Mouse (Mus musculus): ENCODE data around the gene Diras1. TPM values are rescaled to one million over a fixed set of nuclear protein-coding genes. Genes with fewer than 3 reads are reported as not detected.
"Not testable (repeated sequence)": the region's sequence is repeated elsewhere in the genome, so short reads cannot be mapped to it uniquely, and the experiment has no call there.

Gene Diras1
- polyA plus RNA-seq (2012; rRNA removed), result 0.32 and 0.38 TPM in 2 replicates

DNA sequence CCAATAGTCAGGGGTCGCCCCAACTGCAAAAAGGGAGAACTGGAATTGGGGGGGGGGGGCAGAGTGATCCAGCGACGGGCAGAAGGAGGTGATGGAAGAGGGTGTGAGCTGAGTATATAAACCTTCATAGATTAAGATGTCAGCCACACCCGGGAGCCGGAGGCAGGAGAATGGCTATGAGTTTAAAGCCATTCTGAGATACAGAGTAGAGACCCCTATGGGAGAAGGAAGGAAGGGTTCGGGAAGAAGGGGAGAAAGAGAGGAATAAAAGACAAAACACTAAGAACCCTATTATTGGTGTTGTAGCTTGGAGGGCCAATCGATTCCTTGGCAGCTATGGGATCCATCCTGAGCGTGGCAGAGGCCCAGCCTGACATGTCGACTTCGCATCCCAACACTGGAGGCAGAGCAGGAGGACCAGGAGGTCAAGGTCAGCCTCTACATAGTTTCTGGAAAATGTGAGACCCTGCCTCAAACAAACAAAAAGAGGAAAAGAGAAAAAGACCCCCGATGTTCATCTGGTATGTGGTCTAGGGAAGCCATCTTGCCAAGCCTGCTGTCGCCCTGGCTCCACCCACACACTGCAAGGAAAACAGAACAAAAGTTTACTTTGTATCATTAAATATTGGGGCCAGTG lies at the start of gene Diras1:
Gene Diras1, minus strand, starts transcription at position 24 of the 637 bp plus-strand sequence.
- Histone ChIP-seq H3K4me1 (ENCODE audit: control insufficient read depth, insufficient read depth, insufficient read length, low read length) (peaks cover 2% of the 10 kb centered on the region; the same call in 1 of the 2 replicates), H3K27ac (ENCODE audit: insufficient read depth, low read depth, low read length) (no peak within 1 kb of the TSS), H3K27me3 (ENCODE audit: control insufficient read depth, insufficient read depth, low read length) (peaks cover 23% of the 10 kb centered on the region), H3K4me3 (ENCODE audit: low read depth, low read length) (peak within 1 kb of the TSS; percentile 40), H3K36me3 (ENCODE audit: control insufficient read depth, insufficient read depth, low read length) (peaks cover 2% of the 10 kb centered on the region)
- 38% methylated on average over 12 of the region's 12 CpGs for WGBS
- TF ChIP-seq POLR2A (IDR thresholded peaks at IDR 0.05; ENCODE audit: low read depth, low read length), result no peak
- no peak for TF ChIP-seq CTCF (IDR thresholded peaks at IDR 0.05; ENCODE audit: extremely low read depth, insufficient read length, insufficient replicate concordance, low read depth, low read length)

DNA sequence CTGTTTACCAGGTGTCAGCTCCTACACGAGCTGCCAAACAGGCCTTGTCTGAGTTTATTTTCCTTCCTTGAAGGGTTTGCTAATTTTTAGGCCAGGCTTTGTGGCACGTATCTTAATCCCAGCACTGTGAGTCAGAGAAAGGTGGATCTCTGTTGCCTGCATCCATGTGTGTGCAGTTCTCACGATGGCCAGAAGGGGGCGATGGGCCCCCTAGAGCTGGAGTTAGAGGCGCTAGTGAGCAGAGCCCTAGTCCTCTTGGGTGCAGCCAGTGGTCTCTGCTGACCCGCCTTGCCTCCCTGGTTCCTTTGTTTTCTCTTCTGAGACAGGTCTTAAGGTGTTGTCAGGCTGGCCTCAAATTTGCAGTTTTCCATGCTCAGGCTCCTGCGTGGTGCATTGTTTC lies 48.0 kb upstream of the Diras1 start:
- Histone ChIP-seq H3K27me3 (ENCODE audit: control insufficient read depth, insufficient read depth, low read length) (no peaks in the 10 kb centered on the region), H3K36me3 (ENCODE audit: control insufficient read depth, insufficient read depth, low read length) (peaks cover 3% of the 10 kb centered on the region; the same call in 1 of the 2 replicates), H3K4me3 (ENCODE audit: low read depth, low read length) (no peak overlapping the region), H3K4me1 (ENCODE audit: control insufficient read depth, insufficient read depth, insufficient read length, low read length) (peaks cover 7% of the 10 kb centered on the region), H3K27ac (ENCODE audit: insufficient read depth, low read depth, low read length) (no peak overlapping the region)
- 71% methylated on average over 7 of the region's 7 CpGs for WGBS
- TF ChIP-seq CTCF (IDR thresholded peaks at IDR 0.05; ENCODE audit: extremely low read depth, insufficient read length, insufficient replicate concordance, low read depth, low read length) (peak; percentile 49; the same call in 1 of the 2 replicates), POLR2A (IDR thresholded peaks at IDR 0.05; ENCODE audit: low read depth, low read length) (no peak)

DNA sequence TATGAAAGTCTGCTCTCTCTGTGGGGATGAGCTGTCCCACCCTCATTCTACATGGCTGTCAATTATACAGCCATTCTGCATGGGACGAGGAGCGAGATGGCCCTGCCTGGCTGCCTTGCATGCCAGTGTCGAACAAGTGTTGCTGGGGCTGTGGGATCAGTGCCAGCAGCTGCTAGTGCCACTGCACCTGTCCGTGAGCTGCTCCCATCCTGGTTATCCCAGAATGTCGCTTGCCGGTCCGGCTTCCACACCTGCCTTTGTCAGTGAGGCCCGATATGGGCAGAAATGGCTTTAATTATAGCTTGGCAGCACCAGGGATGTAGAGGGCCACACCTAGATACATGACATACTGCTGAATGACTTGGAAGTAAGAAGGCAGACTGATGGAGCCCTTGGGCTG lies 46.8 kb upstream of the Diras1 start:
- Histone ChIP-seq H3K4me1 (ENCODE audit: control insufficient read depth, insufficient read depth, insufficient read length, low read length) (peaks cover 14% of the 10 kb centered on the region), H3K36me3 (ENCODE audit: control insufficient read depth, insufficient read depth, low read length) (0 out of 2 replicates have a peak, but pooled peaks cover 3% of the 10 kb centered on the region), H3K4me3 (ENCODE audit: low read depth, low read length) (no peak overlapping the region), H3K27ac (ENCODE audit: insufficient read depth, low read depth, low read length) (no peak overlapping the region), H3K27me3 (ENCODE audit: control insufficient read depth, insufficient read depth, low read length) (no peaks in the 10 kb centered on the region)
- 44% methylated on average over 8 of the region's 8 CpGs for WGBS
- TF ChIP-seq POLR2A (IDR thresholded peaks at IDR 0.05; ENCODE audit: low read depth, low read length) (no peak), CTCF (IDR thresholded peaks at IDR 0.05; ENCODE audit: extremely low read depth, insufficient read length, insufficient replicate concordance, low read depth, low read length) (no peak)

DNA sequence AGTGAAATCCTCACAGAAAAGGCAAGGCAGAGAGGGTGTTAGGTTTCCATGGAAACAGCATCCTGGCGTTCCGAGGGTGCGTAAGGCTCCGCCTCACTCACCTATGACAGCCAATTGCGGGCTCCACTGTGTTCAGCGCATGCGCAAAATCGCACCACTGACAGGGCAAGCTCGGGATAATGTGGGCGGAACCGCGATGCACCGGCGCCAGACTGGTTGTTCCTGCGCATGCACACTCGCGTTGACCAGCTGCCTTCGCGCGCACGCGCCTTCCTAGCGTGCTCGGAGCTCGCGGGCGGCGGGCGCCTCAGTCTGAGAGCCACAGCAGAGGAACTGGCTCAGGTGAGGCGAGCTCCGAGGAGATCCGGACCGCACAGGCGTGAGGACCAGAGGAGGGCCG lies 44.4 kb upstream of the Diras1 start, which contains the start of gene Thop1:
Gene Thop1, plus strand, starts transcription at position 200 of the 400 bp plus-strand sequence.
- 1% methylated on average over 35 of the region's 35 CpGs for WGBS
- H3K27ac ChIP-seq (ENCODE audit: insufficient read depth, low read depth, low read length), result no peak within 1 kb of the TSS
- no peaks in the 10 kb centered on the region for H3K27me3 ChIP-seq (ENCODE audit: control insufficient read depth, insufficient read depth, low read length)
- H3K36me3 ChIP-seq (ENCODE audit: control insufficient read depth, insufficient read depth, low read length), result 0 out of 2 replicates have a peak, but pooled peaks cover 2% of the 10 kb centered on the region
- peaks cover 17% of the 10 kb centered on the region for H3K4me1 ChIP-seq (ENCODE audit: control insufficient read depth, insufficient read depth, insufficient read length, low read length)
- TF ChIP-seq CTCF (IDR thresholded peaks at IDR 0.05; ENCODE audit: extremely low read depth, insufficient read length, insufficient replicate concordance, low read depth, low read length) (no peak), POLR2A (IDR thresholded peaks at IDR 0.05; ENCODE audit: low read depth, low read length) (peak; percentile 34; the same call in 1 of the 2 replicates)
- H3K4me3 ChIP-seq (ENCODE audit: low read depth, low read length), result peak within 1 kb of the TSS; percentile 67

DNA sequence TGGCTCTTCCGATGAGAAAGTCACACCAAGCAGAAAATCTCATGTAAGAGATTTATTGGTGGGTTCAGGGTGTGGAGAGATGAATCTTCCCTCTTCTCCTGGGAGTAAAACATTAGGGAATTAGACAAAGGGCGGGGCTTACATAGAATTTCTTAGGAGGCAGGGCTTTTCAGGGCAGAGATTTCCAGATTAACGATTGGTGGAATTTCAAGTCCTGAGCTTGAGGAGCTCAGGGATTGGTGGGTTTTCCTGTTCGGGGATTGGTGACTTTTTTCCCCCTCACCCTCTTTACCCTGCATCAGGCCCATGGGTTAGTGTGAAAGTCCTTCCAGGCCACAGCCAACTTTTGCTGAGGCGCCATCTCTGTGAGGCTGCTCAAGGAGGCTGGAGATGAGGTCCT lies 43.2 kb upstream of the Diras1 start:
- TF ChIP-seq CTCF (IDR thresholded peaks at IDR 0.05; ENCODE audit: extremely low read depth, insufficient read length, insufficient replicate concordance, low read depth, low read length) (no peak), POLR2A (IDR thresholded peaks at IDR 0.05; ENCODE audit: low read depth, low read length) (no peak)
- 73% methylated on average over 5 of the region's 5 CpGs for WGBS
- no peak overlapping the region for H3K4me3 ChIP-seq (ENCODE audit: low read depth, low read length)
- H3K27me3 ChIP-seq (ENCODE audit: control insufficient read depth, insufficient read depth, low read length), result no peaks in the 10 kb centered on the region
- H3K4me1 ChIP-seq (ENCODE audit: control insufficient read depth, insufficient read depth, insufficient read length, low read length), result peaks cover 17% of the 10 kb centered on the region
- H3K27ac ChIP-seq (ENCODE audit: insufficient read depth, low read depth, low read length), result no peak overlapping the region
- no peaks in the 10 kb centered on the region for H3K36me3 ChIP-seq (ENCODE audit: control insufficient read depth, insufficient read depth, low read length)

DNA sequence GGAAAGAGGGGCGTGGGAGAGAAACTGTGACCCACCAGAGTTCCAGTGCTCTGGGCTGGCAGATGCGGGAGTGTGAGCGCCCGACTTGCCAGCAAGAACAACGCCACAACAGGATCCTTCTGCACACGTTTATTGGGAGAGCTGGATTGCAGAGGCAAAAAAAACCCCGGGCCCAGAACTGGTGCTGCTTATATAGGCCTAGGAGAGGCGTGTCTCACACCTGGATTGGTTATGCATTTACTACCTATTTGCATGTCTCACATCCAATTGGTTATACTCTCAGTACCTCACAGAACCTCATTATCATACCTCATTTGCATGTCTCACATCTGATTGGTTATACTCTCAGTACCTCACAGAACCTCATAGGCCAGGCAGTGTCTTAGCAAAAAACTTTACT lies 39.1 kb upstream of the Diras1 start:
- not testable (repeated sequence) for H3K27ac ChIP-seq (ENCODE audit: insufficient read depth, low read depth, low read length); H3K27me3 ChIP-seq (ENCODE audit: control insufficient read depth, insufficient read depth, low read length); H3K4me3 ChIP-seq (ENCODE audit: low read depth, low read length); H3K36me3 ChIP-seq (ENCODE audit: control insufficient read depth, insufficient read depth, low read length)
- peaks cover 16% of the 10 kb centered on the region for H3K4me1 ChIP-seq (ENCODE audit: control insufficient read depth, insufficient read depth, insufficient read length, low read length)
- WGBS, result 86% methylated on average over 8 of the region's 8 CpGs

DNA sequence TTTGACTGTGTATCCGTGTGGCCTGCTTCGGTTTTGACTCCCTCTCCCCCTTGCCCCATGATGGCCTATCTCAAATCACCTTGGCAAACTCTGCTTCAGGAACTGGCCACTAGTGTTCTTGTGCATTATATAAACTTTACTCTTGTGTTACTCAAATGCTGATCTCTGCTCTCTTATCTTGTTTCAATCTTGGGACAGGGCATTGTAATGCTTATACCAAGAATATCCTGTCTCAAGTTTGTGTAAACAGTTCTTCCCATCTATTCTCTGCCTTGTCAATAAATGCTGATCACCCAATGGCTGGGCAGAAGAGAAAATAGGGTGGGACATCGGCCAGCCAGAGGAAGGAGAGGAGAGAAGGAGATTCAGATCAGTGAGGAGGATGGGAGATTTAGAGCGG lies 37.2 kb upstream of the Diras1 start:
- no peak for TF ChIP-seq CTCF (IDR thresholded peaks at IDR 0.05; ENCODE audit: extremely low read depth, insufficient read length, insufficient replicate concordance, low read depth, low read length)
- TF ChIP-seq POLR2A (IDR thresholded peaks at IDR 0.05; ENCODE audit: low read depth, low read length), result no peak
- 53% methylated on average over 4 of the region's 4 CpGs for WGBS
- no peaks in the 10 kb centered on the region for H3K36me3 ChIP-seq (ENCODE audit: control insufficient read depth, insufficient read depth, low read length)
- H3K27me3 ChIP-seq (ENCODE audit: control insufficient read depth, insufficient read depth, low read length), result no peaks in the 10 kb centered on the region
- peaks cover 10% of the 10 kb centered on the region for H3K4me1 ChIP-seq (ENCODE audit: control insufficient read depth, insufficient read depth, insufficient read length, low read length)
- H3K27ac ChIP-seq (ENCODE audit: insufficient read depth, low read depth, low read length), result no peak overlapping the region
- H3K4me3 ChIP-seq (ENCODE audit: low read depth, low read length), result no peak overlapping the region

Data from small intestine, adult 2 months (tissue).